Mouse (Mus musculus): Measurements from ENCODE around the gene Vmn2r46.
"Not testable (repeated sequence)": the region's sequence is repeated elsewhere in the genome, so short reads cannot be mapped to it uniquely, and the experiment has no call there.

Gene Vmn2r46

DNA sequence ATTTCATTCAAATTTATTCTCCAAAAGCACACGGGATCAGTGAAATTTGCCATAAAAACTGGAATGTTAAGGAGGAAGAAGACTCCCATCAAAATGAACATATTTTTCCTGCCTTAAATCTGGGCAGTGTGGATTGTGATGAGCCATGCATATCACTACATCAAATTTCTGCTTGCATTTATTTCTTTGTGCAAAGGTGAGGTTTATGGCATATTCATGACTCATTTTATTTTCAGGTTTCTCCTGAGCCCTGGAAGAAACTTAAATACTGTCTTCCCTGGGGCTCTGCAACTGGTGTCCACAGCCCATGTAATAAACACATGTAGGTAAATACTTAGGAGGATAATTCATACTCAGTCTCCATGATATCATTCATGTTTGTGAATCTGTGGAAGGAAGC is at the start of gene Vmn2r46:
Gene Vmn2r46 (minus strand): TSS at position 101 of the 400 bp plus-strand sequence.
- not testable (repeated sequence) for DNase-seq
